Mouse (Mus musculus): Measurements from ENCODE around the gene Tekt4.

- TF ChIP-seq POLR2A (IDR thresholded peaks at IDR 0.05; ENCODE audit: extremely low read depth, insufficient read depth, low read length) (no peak), CTCF (IDR thresholded peaks at IDR 0.05; ENCODE audit: extremely low read depth, insufficient read depth, low read length) (no peak)
These were observed 44.8 kb upstream of the Tekt4 start for GRCm38 (mm10) chr17:25409621-25410020.

Measured in cortical plate, adult 2 months (tissue).